Mouse (Mus musculus): ENCODE measurements at regions not wholly inside any gene's neighbourhood (a gene's known extent, or its start where the extent isn't known, plus 50 kb on each side); places are given as distances from the start of the nearest gene placed in this dataset.

DNA sequence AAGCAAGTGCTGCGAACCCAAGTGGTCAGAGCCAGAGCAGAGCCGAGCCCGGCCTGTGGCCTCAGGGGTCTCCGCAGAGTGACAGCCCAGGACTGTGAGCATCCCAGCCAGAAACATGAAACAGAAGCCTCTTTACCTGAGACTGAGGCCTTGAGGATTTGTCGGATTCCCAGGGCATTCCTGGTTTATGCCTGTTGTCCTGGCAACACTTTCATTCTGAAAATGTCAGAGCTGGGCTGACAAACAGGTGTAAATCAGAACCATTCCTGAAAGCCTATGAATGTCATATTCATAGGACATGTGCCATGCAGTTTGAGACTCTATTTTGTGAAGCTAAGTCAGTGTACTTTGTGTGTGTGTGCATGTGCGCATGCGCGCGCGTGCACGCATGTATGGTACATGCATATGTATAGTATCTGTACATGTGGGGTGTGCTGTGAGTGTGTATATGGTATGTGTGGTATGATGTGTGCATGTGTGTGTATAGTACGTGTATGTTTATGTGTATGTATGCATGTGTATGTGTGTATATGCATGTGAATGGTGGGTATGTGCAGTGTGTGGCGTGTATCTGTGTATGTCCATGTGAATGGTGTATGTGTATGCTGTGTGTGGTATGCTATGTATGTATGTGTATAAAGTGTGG, 152.9 kb downstream of the Trim29 start:
- H3K9ac ChIP-seq (ENCODE audit: low read depth, low read length): no peak overlapping the region
- 88% methylated on average over 13 of the region's 13 CpGs for WGBS
- H3K4me2 ChIP-seq (ENCODE audit: low read length): no peak overlapping the region
- no peak overlapping the region for H3K4me3 ChIP-seq (replicated peaks; ENCODE audit: low read depth, low read length)
- no peaks in the 10 kb centered on the region for H3K27me3 ChIP-seq (ENCODE audit: insufficient read depth, low read length)
- DNase-seq (ENCODE audit: low spot score) (no peak), ATAC-seq (replicated peaks; ENCODE audit: low FRiP score, low read depth) (no peak)
- no peak overlapping the region for H3K27ac ChIP-seq
- TF ChIP-seq CTCF (IDR thresholded peaks at IDR 0.05; ENCODE audit: low read depth): no peak
- H3K9me3 ChIP-seq (replicated peaks; ENCODE audit: low read length): no peaks in the 10 kb centered on the region
- no peaks in the 10 kb centered on the region for H3K4me1 ChIP-seq (replicated peaks; ENCODE audit: insufficient read depth, low read length)
- H3K36me3 ChIP-seq (ENCODE audit: insufficient read depth, low read length): no peaks in the 10 kb centered on the region

DNA sequence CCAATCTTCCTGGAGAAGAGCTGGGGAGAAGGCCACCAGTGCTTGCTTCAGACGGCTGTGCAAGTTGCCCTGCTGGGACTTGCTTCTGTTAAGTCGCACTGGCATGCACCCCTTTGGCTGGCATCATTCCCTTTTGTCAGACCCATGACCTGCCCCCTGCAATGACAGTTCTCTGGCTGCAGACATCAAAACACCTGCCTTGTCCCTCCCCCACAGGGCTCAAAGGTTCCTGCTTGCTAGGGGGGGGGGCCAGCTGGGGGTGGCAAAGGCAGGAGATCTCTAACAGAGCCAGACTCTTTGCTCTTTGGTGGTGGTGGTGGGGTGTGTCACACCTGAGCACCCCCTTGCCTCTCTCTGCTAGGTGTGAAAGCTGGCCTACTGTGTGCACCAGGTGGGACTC, 154.5 kb downstream of the Trim29 start:
- Histone ChIP-seq H3K4me1 (replicated peaks; ENCODE audit: insufficient read depth, low read length) (no peaks in the 10 kb centered on the region), H3K27me3 (ENCODE audit: insufficient read depth, low read length) (no peaks in the 10 kb centered on the region), H3K9me3 (replicated peaks; ENCODE audit: low read length) (no peaks in the 10 kb centered on the region), H3K27ac (no peak overlapping the region), H3K4me2 (ENCODE audit: low read length) (no peak overlapping the region), H3K4me3 (replicated peaks; ENCODE audit: low read depth, low read length) (no peak overlapping the region), H3K36me3 (ENCODE audit: insufficient read depth, low read length) (no peaks in the 10 kb centered on the region), H3K9ac (ENCODE audit: low read depth, low read length) (no peak overlapping the region)
- no peak for TF ChIP-seq CTCF (IDR thresholded peaks at IDR 0.05; ENCODE audit: low read depth)
- DNase-seq (ENCODE audit: low spot score): peak; percentile 9
- 46% methylated on average over 2 of the region's 2 CpGs for WGBS
- peak; percentile 65; the same call in 1 of the 2 replicates for ATAC-seq (replicated peaks; ENCODE audit: low FRiP score, low read depth)

DNA sequence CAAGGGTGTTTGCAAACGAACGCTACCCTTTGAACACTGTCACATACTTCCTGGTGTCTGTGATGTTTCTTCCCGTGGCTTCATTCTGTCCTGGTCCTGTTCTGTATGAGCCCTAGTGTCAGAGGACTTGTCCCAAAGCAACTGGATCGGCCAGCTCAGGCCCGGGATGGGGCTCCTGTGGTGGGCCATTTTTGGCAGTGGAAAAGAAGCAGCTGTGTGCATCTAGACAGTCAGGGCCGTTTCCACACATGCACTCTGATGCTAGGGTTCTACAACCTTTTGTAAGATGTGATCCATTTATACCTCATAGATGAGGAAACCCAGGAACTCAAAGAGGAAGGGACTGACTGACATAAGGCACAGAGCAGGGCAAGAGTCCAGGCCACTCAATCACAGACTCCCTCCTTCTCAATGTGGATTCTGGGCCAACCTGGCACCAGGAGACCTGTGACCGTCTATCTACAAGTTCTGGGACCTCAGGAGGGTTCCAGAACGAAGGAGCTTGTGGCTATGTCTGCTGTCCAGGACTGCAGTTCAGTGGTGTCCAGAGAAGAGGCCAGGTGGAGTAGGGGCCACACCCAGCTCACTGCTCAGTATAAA, 155.2 kb downstream of the Trim29 start:
- ATAC-seq (replicated peaks; ENCODE audit: low FRiP score, low read depth): no peak
- 76% methylated on average over 8 of the region's 8 CpGs for WGBS
- Histone ChIP-seq H3K36me3 (ENCODE audit: insufficient read depth, low read length) (no peaks in the 10 kb centered on the region), H3K4me3 (replicated peaks; ENCODE audit: low read depth, low read length) (no peak overlapping the region), H3K4me1 (replicated peaks; ENCODE audit: insufficient read depth, low read length) (no peaks in the 10 kb centered on the region), H3K4me2 (ENCODE audit: low read length) (no peak overlapping the region), H3K27ac (no peak overlapping the region), H3K27me3 (ENCODE audit: insufficient read depth, low read length) (no peaks in the 10 kb centered on the region), H3K9ac (ENCODE audit: low read depth, low read length) (no peak overlapping the region), H3K9me3 (replicated peaks; ENCODE audit: low read length) (no peaks in the 10 kb centered on the region)
- no peak for DNase-seq (ENCODE audit: low spot score)
- TF ChIP-seq CTCF (IDR thresholded peaks at IDR 0.05; ENCODE audit: low read depth): no peak

DNA sequence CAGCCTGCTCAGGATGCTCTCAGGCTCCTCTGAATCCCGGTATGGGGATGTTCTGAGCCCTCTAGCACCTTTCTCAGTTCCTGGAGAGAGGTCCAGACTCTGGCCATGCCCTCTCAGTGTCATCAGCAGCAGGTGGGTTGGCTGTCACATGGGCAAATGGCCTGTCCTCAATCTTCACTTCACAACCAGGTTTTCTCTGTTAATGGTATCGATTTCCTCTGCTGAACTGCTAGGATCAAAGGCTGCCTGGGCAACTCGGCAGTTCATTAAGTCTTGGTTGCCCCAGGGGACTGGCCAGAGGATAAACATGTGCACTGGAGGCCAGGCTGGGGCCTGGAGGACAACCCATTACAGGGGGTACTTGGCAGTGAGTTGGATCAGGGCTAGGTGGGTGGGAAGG, 156.2 kb downstream of the Trim29 start:
- ATAC-seq (replicated peaks; ENCODE audit: low FRiP score, low read depth) (no peak), DNase-seq (ENCODE audit: low spot score) (no peak)
- H3K4me1 ChIP-seq (replicated peaks; ENCODE audit: insufficient read depth, low read length): no peaks in the 10 kb centered on the region
- no peaks in the 10 kb centered on the region for H3K27me3 ChIP-seq (ENCODE audit: insufficient read depth, low read length)
- WGBS: 15% methylated on average over 3 of the region's 3 CpGs
- no peaks in the 10 kb centered on the region for H3K36me3 ChIP-seq (ENCODE audit: insufficient read depth, low read length)
- H3K9me3 ChIP-seq (replicated peaks; ENCODE audit: low read length): no peaks in the 10 kb centered on the region
- no peak overlapping the region for H3K4me3 ChIP-seq (replicated peaks; ENCODE audit: low read depth, low read length)
- no peak overlapping the region for H3K27ac ChIP-seq
- no peak for TF ChIP-seq CTCF (IDR thresholded peaks at IDR 0.05; ENCODE audit: low read depth)
- H3K9ac ChIP-seq (ENCODE audit: low read depth, low read length): no peak overlapping the region
- H3K4me2 ChIP-seq (ENCODE audit: low read length): no peak overlapping the region

DNA sequence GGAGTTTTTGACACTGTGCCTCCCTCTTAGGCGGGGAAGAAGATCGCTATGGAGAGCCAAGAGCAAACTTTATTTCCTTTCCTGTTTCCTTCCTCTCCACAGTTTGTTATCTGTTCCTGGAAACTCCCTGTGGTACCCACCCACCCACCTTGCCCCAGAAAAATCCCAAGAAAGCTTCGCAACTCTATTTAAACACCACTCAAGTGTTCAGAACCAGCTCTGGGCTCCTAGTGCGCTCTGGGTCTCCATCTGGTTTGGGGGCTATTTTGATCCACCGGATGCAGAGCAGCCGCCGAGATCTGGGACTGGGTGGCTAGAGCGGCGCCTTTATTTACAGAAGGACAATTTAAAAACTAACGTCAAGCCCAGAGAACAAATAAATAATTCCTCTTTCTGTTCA, 158.6 kb downstream of the Trim29 start:
- no peak overlapping the region for H3K4me3 ChIP-seq (replicated peaks; ENCODE audit: low read depth, low read length)
- H3K36me3 ChIP-seq (ENCODE audit: insufficient read depth, low read length): no peaks in the 10 kb centered on the region
- H3K27me3 ChIP-seq (ENCODE audit: insufficient read depth, low read length): no peaks in the 10 kb centered on the region
- no peaks in the 10 kb centered on the region for H3K4me1 ChIP-seq (replicated peaks; ENCODE audit: insufficient read depth, low read length)
- no peak overlapping the region for H3K27ac ChIP-seq
- TF ChIP-seq CTCF (IDR thresholded peaks at IDR 0.05; ENCODE audit: low read depth): no peak
- no peaks in the 10 kb centered on the region for H3K9me3 ChIP-seq (replicated peaks; ENCODE audit: low read length)
- no peak overlapping the region for H3K4me2 ChIP-seq (ENCODE audit: low read length)
- no peak overlapping the region for H3K9ac ChIP-seq (ENCODE audit: low read depth, low read length)
- no peak for ATAC-seq (replicated peaks; ENCODE audit: low FRiP score, low read depth)
- no peak for DNase-seq (ENCODE audit: low spot score)
- WGBS: 75% methylated on average over 10 of the region's 10 CpGs

DNA sequence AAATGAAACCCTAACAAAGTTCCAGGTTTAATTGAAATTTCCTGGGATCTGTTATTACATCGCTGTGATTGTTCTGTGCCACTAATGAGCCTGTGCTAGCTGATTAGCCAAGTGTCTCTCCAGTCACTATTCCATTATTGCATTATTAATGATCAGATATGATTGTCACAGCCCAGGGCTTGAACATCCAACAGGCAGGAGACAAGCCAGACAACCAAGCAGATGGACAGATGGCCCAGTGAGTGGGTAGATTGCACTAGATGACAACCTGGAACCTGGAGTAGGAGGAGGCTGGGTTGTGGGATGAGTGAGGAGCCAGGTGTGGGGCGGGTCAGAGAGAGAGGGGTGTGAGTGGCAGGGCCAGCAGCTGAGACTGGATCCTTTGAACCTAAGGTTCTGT, 161.6 kb downstream of the Trim29 start:
- no peak overlapping the region for H3K4me3 ChIP-seq (replicated peaks; ENCODE audit: low read depth, low read length)
- TF ChIP-seq CTCF (IDR thresholded peaks at IDR 0.05; ENCODE audit: low read depth): no peak
- no peaks in the 10 kb centered on the region for H3K36me3 ChIP-seq (ENCODE audit: insufficient read depth, low read length)
- H3K4me2 ChIP-seq (ENCODE audit: low read length): no peak overlapping the region
- H3K9me3 ChIP-seq (replicated peaks; ENCODE audit: low read length): no peaks in the 10 kb centered on the region
- no peak for DNase-seq (ENCODE audit: low spot score)
- no peaks in the 10 kb centered on the region for H3K4me1 ChIP-seq (replicated peaks; ENCODE audit: insufficient read depth, low read length)
- no peak for ATAC-seq (replicated peaks; ENCODE audit: low FRiP score, low read depth)
- H3K27ac ChIP-seq: no peak overlapping the region
- H3K27me3 ChIP-seq (ENCODE audit: insufficient read depth, low read length): no peaks in the 10 kb centered on the region
- H3K9ac ChIP-seq (ENCODE audit: low read depth, low read length): no peak overlapping the region
- 81% methylated on average over 2 of the region's 2 CpGs for WGBS

DNA sequence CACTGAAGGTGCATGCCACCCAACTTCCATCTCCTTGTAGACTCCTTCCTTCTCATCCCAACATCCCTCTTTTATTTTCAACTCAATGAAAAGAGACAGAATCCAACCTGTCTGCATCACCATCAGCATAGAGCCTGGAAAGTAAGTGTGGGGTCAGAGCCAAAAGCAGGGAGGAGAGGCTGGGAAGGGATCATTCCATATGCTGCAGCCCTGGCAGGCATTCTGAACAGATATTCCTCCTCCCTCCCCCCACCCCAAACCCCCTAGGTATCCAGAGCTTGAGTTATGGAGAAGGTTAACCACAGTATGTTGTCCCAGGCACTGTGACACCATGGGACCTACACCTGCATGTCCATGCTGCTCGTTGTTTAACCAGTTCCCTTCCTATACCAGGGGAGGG, 162.5 kb downstream of the Trim29 start:
- no peak for TF ChIP-seq CTCF (IDR thresholded peaks at IDR 0.05; ENCODE audit: low read depth)
- H3K36me3 ChIP-seq (ENCODE audit: insufficient read depth, low read length): no peaks in the 10 kb centered on the region
- no peak overlapping the region for H3K4me3 ChIP-seq (replicated peaks; ENCODE audit: low read depth, low read length)
- ATAC-seq (replicated peaks; ENCODE audit: low FRiP score, low read depth): no peak
- H3K4me2 ChIP-seq (ENCODE audit: low read length): no peak overlapping the region
- no peak overlapping the region for H3K27ac ChIP-seq
- H3K27me3 ChIP-seq (ENCODE audit: insufficient read depth, low read length): no peaks in the 10 kb centered on the region
- no peak for DNase-seq (ENCODE audit: low spot score)
- 71% methylated on average over 1 of the region's 1 CpGs for WGBS
- H3K9me3 ChIP-seq (replicated peaks; ENCODE audit: low read length): no peaks in the 10 kb centered on the region
- no peak overlapping the region for H3K9ac ChIP-seq (ENCODE audit: low read depth, low read length)
- no peaks in the 10 kb centered on the region for H3K4me1 ChIP-seq (replicated peaks; ENCODE audit: insufficient read depth, low read length)

Measured in kidney, postnatal 0 days (tissue).